Mouse (Mus musculus) frontal cortex, adult 2 months (tissue): Measurements from ENCODE around the gene Cdt1. TPM values are rescaled to one million over a fixed set of nuclear protein-coding genes. Genes with fewer than 3 reads are reported as not detected.

Experiments
- DNase-seq, 2 experiments: peaks; one replicate each; pipeline ENCODE4 v3.0.0; 2022; ENCODE audit warnings: low spot score in 1 of 2; ENCODE audit errors: extremely low spot score in 1 of 2
- polyA plus RNA-seq: library from polyadenylated mRNA; depleted of rRNA; stranded (reverse); fragments of >200 nt; gene quantifications from 2 replicates; pipeline ENCODE4 v1.2.3, GENCODE M21; 2012; rRNA removed

The Cdt1 gene
- polyA plus RNA-seq, result 2.4 and 2.5 TPM in 2 replicates

DNA sequence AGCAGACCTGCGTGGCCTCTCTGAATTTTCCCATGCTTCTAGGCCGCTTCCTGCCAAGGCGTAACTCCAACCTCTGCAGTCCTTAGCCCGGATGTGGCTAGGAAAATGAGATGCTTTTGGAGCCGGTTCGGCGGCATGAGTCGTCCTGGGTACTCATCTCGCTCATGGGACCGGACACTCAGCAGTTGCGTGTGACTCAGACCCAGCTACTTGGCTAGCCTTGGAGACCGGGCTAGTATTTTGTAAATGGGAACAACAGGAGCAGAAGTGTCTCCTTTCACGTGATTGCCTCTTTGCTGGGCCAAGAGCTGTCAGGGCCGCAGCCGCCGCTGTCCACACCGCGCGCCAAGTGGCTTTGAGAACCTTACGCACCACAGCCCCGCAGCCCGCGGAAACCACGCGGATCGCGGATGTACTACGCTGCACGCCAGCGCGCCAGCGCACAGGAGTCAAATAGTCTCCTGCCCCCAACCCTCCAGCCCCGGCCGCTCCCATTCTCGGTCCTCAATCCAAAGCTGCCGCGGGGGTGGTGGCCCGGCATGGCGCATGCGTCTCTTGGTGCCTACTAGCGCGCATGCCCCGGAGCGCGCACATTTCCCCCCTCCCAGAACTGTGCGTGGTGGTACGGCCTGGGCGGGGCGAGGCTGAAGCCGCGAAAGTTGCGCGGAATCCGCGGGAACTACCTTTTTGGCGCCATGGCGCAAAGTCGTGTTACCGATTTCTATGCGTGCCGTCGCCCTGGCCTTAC, at the start of gene Cdt1:
Gene Cdt1, plus strand, starts transcription at position 655 of the 748 bp plus-strand sequence.
- DNase-seq, result peak; percentile 91 to 97

GRCm38 (mm10) chr8:122520611-122521010, 47.2 kb upstream of the Cdt1 start:
- DNase-seq, result no peak

DNA sequence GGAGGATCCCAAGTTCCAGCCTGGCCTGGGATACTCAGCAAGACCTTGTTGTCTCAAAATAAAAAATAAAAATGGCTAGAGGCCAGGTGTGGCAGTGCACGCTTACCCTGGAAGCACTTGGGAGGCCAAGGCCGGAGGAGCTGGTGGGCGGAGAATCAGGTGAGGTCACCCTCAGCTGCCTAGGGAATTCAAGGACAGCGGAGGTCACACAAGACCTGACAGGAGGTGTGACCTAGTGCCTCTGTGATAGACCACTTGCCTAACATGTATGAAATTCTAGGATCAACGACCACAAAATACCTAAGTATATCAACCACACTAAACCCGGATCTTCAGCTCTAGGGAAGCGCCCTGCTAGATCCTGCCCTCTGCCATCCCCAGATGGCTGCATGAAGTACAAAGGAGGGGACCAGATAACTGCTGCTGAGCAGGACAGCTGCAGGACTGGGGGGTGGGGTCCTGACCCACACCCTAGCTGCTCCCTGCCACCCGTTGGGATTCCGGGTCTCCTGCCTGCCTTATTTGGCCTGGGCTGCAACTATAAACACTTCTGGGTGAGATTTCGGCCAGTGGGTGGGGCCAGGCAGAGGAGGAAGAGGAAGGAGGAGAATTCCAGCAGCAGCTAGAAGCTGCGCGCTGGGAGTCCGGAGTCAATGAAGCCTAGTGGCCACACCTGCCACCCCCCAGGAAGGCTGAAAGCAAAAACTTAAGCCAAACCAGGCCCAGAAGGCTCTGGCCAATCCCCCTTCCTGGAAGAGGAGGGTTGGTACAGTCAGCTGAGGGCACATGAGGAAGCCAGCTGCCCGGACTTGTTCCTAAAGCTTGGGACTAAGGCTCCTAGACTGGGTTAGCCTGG, 44.8 kb upstream of the Cdt1 start:
- no peak for DNase-seq

DNA sequence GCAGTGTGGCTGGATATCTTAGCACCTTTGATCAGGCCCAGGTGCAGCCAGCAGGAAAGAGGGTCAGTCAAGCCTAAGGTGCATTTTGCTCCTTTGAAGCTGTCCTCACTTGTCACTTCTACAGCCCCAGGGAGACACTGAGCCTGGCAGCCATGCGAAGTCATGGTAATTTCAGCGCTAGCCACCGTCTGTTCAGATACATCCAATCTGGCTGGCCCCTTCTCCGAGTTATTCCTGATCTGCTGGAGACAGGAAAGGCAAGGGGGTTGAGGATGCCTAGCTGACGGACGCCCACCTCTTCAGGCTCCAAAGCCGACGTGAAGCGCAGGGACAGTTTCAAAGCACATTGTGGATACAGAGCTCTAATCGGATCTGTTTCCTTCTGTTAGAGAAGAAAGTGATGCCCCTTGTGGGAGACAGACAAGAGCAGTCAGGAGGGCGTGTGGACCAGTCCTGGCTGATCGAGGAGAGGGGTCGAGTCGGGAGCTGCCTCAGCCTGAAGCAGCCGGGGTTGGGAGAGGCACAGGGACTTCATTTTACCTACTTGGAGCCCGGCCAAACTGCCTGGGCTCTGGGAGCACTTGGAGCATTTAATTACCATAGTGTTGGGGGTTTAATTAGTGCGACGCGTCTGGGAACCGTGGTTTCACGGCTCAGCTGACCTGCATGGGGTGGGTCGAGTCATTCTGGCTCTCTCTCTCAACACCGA, 44.0 kb upstream of the Cdt1 start:
- DNase-seq, result peak in 1 of 2 experiments; percentile 43

- no peak for DNase-seq
Measured at GRCm38 (mm10) chr8:122524506-122524905, 43.3 kb upstream of the Cdt1 start.

GRCm38 (mm10) chr8:122525004-122525403, 42.8 kb upstream of the Cdt1 start:
- no peak for DNase-seq

DNA sequence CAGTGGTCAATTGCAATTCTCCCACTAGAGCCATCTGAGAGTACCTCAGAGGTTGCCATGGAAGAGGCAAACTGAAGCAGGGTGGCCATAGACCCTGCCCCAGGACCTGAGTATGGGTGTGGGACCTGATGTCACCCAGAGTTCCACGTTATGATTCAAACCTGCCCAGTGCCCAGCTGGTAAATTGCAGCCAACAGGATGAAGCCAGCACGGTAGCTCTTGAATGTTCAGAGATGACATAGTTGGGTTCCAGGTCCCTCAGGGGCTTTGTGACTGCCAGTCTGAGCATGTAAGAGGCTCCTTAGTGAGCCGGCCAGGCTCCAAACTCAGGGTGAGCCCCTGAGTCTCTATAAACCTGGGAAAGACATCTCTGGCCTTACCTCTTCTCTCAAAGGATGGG, 41.7 kb upstream of the Cdt1 start:
- no peak for DNase-seq

- DNase-seq, result no peak
Measured at GRCm38 (mm10) chr8:122526526-122527170, 41.2 kb upstream of the Cdt1 start.

DNA sequence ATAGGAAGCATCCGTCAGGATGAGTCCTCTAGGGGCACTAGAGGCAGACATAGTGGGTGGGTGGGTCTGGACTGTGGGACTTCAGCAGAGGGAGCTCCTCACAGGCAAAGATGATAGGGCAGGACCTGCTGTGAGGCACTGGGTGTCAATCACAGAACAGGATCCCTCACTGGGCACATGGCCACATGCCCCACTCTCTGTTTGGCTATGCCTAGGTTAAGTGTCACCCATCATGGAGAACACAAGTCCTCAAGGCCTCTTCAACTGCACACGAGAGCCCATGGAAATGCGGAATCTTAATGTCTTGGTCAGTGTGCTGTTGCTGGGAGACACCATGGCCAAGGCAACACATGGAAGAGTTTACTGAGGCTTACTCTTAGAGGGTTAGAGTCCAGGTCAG, 39.9 kb upstream of the Cdt1 start:
- DNase-seq, result no peak

GRCm38 (mm10) chr8:122529159-122529558, 38.7 kb upstream of the Cdt1 start:
- DNase-seq, result no peak

DNA sequence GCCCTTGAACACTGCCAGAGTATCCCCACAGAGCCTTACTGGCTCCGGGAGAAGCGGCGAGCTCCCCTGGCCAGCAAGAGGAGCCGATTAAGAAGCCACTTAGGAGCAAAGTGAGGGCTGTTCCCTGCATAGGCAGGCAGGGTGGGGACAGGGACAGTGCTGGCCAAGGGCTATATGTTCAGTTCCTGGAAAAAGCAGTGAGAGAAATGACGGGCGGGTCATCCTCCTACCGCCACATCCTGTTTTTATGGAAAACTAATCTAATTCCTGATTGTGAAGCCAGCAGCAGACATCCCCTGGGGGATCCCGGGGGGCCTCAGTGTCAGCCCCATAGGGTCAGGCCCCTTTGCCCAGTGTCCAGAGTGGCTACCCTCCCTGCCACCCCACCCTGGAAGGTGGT, 36.5 kb upstream of the Cdt1 start:
- DNase-seq, result no peak

DNA sequence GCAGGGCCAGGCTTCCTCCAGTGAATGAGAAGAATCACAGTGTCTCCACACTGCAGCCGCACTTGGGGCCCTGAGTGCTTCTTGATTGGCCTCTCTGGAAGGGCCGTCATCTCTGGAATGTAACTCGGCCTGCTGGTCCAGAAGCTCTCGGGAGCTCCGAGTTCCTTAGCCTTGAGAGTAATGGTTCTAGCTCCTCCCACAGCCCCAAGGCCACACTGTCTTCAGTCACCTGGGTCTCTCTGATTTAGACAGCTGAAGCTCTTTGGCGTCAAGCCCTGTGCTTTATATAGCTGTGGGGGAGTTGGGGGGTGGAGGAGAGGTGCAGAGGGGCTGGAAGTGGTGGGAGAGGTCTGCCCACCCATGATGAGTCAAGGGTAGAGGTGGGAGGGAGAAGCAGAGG, 30.8 kb upstream of the Cdt1 start:
- peak in 1 of 2 experiments; percentile 28 for DNase-seq

GRCm38 (mm10) chr8:122537812-122538211, 30.0 kb upstream of the Cdt1 start:
- no peak for DNase-seq

- DNase-seq, result no peak
Measured at GRCm38 (mm10) chr8:122538310-122539076, 29.3 kb upstream of the Cdt1 start.

DNA sequence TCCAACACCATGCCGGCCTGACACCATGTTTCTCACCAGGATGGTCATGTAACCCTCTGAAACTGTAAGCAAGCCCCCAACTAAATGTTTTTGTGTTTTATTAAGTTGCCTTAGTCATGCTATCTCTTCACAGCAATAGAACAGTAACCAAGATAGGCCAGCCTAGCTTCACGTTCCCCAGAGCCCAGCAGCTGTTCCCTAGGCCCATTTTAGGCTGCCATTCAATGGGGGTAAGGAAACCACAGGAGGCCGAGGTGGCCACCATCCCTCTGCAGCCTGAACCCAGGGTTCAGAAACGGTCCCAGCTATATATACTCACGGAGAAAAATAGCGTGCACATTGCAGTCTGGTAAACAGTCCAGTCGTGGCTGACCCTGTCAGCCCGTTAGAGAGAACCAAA, 23.7 kb upstream of the Cdt1 start:
- no peak for DNase-seq

DNA sequence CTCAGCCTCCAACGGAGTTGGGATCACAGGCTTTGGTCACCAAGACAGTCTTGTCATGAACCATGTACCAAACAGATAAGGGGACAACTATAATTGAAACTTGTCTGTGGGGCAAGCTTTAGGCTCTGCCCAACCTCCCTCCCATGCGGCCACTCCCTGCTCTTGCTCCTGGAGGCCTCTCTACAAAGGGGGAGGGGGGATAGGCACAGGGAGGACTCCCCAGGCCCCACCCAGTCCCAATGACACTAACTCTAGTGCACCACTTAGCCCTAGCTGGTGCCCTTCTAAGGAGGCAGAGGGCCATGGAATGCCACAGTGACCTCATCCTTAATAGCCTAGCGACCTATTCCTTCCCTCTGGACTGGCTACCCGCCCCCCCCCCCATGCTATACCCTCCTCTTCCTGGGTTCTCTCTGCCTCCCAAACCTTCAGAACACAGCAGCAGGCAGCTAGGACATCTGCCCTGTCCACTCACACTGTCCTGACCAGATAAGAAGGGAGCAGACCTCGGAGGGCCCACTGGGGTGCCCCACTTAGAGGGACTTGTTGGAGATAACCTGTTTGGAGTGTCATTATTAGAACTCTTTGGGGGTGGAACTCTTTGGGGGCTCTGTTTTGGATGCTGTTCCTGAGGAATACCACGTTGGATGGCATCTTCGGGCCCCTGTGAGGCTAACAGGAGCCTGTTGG, 21.6 kb upstream of the Cdt1 start:
- no peak for DNase-seq

GRCm38 (mm10) chr8:122546811-122547453, 20.9 kb upstream of the Cdt1 start:
- no peak for DNase-seq

- no peak for DNase-seq
Measured at GRCm38 (mm10) chr8:122547815-122548214, 20.0 kb upstream of the Cdt1 start.

GRCm38 (mm10) chr8:122548331-122548730, 19.5 kb upstream of the Cdt1 start:
- no peak for DNase-seq
